Mouse (Mus musculus) spleen, postnatal 4 days (tissue): ENCODE results near the gene Lrrc7.

Experiments used
- DNase-seq, 2 experiments: peaks; one replicate each; pipeline ENCODE4 v3.0.0; 2022; ENCODE audit warnings: low spot score in 2 of 2

The Lrrc7 gene

GRCm38 (mm10) chr3:158068613-158069263 lies 493.3 kb downstream of the Lrrc7 start:
- no peak for DNase-seq

GRCm38 (mm10) chr3:158067916-158068315 lies 494.1 kb downstream of the Lrrc7 start:
- DNase-seq = no peak

DNA sequence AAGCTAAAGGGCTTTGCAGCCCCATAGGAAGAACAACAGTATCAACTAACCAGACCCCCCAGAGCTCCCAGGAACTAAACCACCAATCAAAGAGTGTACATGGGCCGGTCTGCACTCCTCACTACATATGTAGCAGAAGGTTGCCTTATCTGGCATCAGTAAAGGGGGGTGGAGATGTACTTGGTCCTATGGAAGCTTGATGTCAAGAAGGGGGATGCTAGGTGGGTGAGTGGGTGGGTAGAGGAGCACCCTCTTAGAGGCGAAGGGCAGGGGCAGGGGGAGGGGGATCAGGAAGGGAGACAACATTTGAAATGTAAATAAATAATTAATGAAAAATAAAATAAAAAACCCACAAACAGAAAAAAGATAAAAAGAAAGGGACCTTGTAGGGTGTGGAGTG lies 496.8 kb downstream of the Lrrc7 start:
- no peak for DNase-seq

- DNase-seq = no peak
Observed at GRCm38 (mm10) chr3:158061811-158062523, 500.1 kb downstream of the Lrrc7 start.

DNA sequence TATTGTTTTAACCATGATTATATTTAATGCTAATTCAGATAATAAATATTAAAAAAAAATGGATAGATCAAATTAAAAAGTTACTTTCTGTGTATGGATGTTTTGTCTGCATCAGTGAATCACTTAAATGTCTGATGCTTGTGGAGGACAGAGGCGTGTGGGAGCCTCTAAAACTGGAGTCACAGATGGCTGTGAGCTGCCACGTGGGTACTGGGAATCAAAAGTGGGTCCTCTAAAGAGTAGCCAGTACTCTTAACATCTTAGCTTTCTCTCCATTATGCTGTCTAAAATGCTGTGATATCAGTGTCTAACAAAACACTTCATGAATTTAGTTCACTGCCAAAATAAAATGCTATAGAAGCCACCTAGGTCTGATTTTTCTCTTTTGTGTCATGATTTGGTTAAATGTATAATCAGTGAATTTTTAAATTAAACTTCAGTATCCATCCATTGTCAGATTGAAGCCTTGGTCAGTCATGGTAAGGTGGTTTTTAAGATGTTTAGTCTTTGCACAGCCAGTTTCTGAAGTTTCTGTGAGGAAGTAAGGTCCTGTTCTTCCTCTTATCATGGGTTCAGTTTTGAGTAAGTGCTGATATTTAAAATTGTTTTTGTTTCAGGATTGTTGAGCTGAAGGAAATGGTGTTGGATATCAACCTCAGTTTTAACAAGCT lies 501.3 kb downstream of the Lrrc7 start:
- DNase-seq = no peak

DNA sequence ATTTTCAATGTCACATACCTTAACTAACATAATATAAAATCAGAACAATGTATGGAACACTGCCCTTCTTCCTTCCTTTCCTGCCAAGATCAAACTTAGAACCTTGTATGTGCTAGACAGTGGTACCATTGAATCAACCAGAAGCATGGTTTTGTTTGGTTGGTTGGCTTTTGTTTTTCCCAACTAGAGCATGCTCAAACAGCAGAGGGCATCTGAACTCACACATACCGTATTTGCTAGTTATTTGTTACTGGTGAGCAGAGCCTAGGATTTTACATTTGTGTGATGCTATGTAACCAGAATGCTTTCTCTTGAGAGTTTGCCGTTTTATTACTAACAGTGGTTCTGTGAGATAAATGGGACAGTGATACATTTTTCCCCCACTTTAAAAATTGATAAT lies 512.5 kb downstream of the Lrrc7 start:
- DNase-seq = no peak

GRCm38 (mm10) chr3:158040755-158041154 lies 521.3 kb downstream of the Lrrc7 start:
- DNase-seq = no peak

- DNase-seq = no peak
Observed at GRCm38 (mm10) chr3:158038106-158038505, 523.9 kb downstream of the Lrrc7 start.

GRCm38 (mm10) chr3:158036329-158036988 lies 525.6 kb downstream of the Lrrc7 start, which contains the start of the genes Srsf11 and Lrrc40:
Srsf11 (minus strand) TSS chr3:158036639.
Lrrc40 (plus strand) TSS chr3:158036662.
- peak; percentile 91 to 95 for DNase-seq

GRCm38 (mm10) chr3:158035866-158036265 lies 526.2 kb downstream of the Lrrc7 start:
- DNase-seq = peak in 1 of 2 experiments; percentile 12
